Mouse (Mus musculus): ENCODE measurements around the gene Clcn3. TPM values are rescaled to one million over a fixed set of nuclear protein-coding genes. Genes with fewer than 3 reads are reported as not detected.

Gene Clcn3
- total RNA-seq, 1 experiment from 2014 or later, result 52.5 TPM

DNA sequence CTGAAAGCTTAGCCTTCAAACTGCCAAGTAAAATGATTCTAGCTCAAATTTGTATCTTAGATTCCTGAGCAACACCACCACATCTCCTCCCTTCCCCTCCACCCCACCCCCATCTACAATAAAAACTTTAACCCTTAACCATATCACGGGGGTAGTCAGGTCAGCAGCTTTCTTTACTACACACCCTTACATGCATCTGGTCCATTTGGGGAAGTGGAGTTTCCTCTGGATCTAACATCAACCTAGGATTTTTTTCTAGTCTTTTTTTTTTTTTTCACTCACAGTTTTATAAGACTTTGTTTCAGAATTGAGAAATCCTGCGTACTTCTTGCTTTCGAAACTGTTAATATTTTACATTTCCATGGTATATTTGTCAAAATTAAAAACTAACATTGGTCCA, 20.3 kb downstream of the Clcn3 start:
- ATAC-seq (replicated peaks in 1 of 2; ENCODE audit: insufficient read depth in 1 of 2, low FRiP score in 2 of 2, low TSS enrichment in 1 of 2, low read depth in 1 of 2, poor library complexity in 2 of 2, severe bottlenecking in 2 of 2), result peak in 1 of 2 experiments; percentile 39; a peak in 1 of 4 replicates

DNA sequence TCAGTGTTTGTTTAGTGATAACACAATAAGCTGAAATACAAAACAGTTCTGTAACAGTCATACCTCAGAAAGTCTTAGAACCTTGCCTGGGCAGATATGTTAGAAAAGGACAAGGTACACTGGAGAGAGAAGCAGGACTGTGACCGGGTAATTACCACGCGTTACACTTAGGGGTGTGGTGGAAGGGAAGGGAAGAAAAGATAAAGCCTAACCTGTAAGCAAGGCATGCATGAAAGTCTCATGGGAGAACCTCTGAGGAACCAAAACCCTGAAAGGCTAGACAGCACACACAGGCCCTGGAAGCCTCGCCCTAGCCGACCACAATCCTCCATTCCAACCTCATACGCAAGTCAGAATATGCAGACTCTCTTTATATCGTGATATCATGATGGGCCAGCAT, 26.3 kb downstream of the Clcn3 start:
- ATAC-seq (replicated peaks in 1 of 2; ENCODE audit: insufficient read depth in 1 of 2, low FRiP score in 2 of 2, low TSS enrichment in 1 of 2, low read depth in 1 of 2, poor library complexity in 2 of 2, severe bottlenecking in 2 of 2), result no peak; a peak in 1 of 4 replicates

DNA sequence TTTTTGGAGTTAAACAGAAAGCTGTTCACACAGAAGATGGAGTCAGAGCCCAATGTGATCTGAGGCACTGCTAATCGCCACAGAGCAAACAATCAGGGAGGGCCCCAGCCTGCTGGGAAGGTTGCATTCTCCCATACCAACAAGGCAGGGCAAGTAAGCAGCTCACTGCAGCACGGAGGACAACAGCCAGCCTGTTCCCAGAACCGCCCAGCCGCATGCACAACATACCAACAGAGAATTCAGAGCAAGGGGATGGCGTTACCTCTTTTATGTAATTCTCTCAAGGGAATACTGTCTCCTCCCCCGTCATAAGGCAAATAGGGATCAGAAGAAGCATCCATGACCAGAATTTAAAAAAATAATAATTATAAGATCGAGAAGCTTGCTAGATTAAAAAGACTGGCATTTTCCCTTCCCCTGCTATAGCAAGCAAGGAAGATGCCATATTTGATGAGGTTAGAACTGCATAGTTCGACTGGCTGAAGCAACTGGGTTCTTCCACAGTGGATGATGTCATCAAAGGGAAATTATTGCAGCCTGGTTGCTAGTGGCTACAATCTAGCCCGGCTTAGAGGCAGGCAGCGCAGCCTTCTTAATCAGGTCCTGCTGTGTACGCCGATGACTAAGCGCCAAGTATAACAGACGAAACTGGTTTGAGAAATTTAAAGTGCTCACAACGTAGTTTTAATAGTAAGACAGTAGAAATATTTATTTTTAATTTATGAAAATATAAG, 28.7 kb downstream of the Clcn3 start:
- peak; percentile 93 to 97 for ATAC-seq (replicated peaks in 1 of 2; ENCODE audit: insufficient read depth in 1 of 2, low FRiP score in 2 of 2, low TSS enrichment in 1 of 2, low read depth in 1 of 2, poor library complexity in 2 of 2, severe bottlenecking in 2 of 2)

DNA sequence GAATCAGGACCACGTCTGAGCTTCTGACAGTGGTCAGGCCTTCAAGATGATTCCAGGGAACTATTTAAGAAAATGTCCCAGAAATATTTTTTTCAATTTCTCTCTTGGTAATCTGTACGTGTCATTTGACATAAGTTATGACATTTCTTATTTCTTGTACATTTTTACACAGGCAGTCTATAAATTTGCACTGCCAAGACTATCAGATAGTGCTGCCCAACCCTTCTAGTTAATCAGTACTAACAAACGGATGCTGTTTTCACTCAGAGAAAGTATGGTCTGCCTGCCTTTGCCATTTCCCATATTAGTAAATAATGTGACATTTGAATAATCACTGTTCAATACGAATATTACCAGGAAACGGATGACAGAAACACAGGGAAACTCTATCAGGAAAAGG, 30.3 kb downstream of the Clcn3 start:
- ATAC-seq (replicated peaks in 1 of 2; ENCODE audit: insufficient read depth in 1 of 2, low FRiP score in 2 of 2, low TSS enrichment in 1 of 2, low read depth in 1 of 2, poor library complexity in 2 of 2, severe bottlenecking in 2 of 2), result no peak

DNA sequence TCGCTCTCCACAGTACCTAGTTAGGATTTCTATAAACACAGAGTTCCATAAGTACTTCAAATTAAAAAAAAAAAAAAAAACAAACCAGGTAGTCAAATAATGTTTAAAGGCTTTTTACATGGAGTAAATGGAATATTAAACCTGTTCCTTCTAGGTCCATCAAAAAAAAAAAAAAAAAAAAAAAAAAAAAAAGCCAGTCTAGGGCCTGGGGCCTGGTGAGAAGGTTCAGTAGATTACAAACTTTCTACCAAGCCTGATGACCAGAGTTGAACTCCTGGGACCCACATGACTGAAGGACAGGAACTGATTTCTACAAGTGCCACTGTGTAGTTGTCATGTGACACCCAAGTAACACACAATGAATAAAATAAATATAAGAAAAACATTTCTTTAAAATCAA, 31.3 kb downstream of the Clcn3 start:
- no peak for ATAC-seq (replicated peaks in 1 of 2; ENCODE audit: insufficient read depth in 1 of 2, low FRiP score in 2 of 2, low TSS enrichment in 1 of 2, low read depth in 1 of 2, poor library complexity in 2 of 2, severe bottlenecking in 2 of 2)

DNA sequence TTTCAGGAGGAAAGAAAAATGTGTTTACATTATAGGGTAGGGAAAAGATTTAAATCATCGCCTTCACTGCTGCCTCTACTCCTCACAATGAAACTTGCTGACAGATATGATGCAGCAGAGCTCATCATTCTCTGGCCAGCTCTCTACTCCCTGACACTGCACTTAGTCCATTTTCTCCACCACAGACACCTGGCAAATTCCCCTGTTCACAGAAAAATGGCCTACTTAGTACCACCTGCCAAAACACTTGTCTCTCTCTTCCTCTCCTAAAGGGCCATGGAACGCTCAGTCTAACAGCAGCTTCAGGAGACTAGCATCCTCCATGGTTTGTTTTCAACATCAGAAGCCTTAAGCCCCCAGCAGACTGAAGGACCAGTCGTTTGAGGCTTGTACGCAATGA, 31.8 kb downstream of the Clcn3 start:
- ATAC-seq (replicated peaks in 1 of 2; ENCODE audit: insufficient read depth in 1 of 2, low FRiP score in 2 of 2, low TSS enrichment in 1 of 2, low read depth in 1 of 2, poor library complexity in 2 of 2, severe bottlenecking in 2 of 2), result no peak

DNA sequence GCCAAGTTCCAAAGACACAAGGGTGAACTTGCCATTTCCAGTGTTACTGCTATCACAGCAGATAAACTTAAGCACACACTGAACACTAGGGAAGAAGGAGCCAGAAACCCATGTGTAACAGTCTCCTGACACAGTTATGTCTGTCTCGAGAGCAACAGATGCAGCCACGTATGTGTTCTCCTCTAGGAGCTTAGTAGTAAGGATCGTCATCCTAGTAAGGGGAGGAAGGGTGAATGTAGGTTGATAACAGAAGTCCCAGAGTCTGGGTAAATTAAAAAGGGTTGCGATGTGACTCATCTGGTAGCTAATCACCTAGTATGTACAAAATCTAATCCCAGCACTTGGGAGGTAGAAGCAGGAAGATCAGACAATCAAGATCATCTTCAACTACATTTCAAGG, 33.2 kb downstream of the Clcn3 start:
- ATAC-seq (replicated peaks in 1 of 2; ENCODE audit: insufficient read depth in 1 of 2, low FRiP score in 2 of 2, low TSS enrichment in 1 of 2, low read depth in 1 of 2, poor library complexity in 2 of 2, severe bottlenecking in 2 of 2), result no peak

DNA sequence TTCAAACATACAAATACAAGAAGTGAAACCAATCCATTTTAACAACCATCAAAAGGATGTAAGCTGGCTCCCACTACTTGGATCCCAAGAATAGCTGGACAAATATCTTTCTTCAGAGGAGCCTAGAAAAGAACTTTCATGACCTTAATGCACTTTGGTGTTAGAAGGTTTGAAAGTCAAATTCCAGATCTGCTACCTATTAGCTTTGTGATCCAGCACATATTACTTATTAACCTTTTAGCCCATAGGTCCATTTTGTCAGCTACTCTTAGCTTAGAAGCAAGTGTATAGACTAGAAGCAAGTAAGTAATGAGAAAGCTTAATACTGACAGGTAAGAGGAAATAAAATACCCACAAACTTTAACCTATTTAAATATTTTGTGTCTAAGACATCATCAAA, 35.6 kb downstream of the Clcn3 start:
- no peak for ATAC-seq (replicated peaks in 1 of 2; ENCODE audit: insufficient read depth in 1 of 2, low FRiP score in 2 of 2, low TSS enrichment in 1 of 2, low read depth in 1 of 2, poor library complexity in 2 of 2, severe bottlenecking in 2 of 2)

DNA sequence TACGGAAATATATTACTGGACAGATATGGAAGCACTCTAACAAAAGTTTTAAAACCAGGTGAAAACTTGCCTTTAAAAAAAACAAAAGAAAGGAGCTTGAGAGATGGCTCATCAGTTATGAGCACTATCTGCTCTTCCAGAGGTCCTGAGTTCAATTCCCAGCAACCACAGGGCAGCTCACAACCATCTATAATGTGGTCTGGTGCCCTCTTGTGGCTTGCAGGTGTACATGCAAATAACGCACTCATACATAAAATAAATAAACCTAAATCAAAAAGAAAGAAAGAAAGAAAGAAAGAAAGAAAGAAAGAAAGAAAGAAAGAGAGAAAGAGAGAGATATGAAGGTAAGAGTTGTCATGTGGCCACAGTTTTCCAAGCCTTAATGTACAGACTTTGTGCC, 40.2 kb downstream of the Clcn3 start:
- no peak for ATAC-seq (replicated peaks in 1 of 2; ENCODE audit: insufficient read depth in 1 of 2, low FRiP score in 2 of 2, low TSS enrichment in 1 of 2, low read depth in 1 of 2, poor library complexity in 2 of 2, severe bottlenecking in 2 of 2)

DNA sequence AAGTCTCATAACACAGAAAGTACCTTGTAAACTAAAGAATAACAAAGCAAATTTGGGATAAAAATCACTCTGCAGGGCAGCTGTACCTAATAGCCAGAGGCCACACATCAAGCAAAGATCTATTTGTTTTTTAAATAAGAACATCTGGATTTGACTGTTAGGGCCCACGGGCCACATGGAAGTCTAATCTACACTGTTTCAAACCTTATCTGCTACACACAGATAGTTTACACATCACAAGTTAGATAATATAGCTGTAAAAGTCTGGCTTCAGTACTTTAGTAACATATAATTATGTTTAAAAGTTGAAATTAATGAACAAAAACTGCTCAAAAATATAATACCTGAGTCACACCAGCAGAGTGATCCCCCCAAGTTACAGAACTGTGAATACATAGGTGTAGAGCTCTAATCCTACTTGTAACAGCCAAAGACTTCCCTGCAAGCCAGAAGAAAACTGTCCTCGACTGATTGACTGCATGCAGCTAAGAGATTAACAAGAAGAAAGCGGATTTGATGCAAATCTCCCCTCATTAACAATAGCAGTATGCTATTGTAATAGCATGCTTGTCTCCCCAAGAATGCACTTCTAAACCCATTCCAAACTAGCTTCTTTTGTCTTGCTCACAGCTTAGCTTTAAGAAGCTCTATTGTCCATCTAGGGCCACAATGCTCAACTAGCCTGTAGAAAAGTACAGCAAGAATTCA, 44.2 kb downstream of the Clcn3 start:
- no peak; a peak in 1 of 4 replicates for ATAC-seq (replicated peaks in 1 of 2; ENCODE audit: insufficient read depth in 1 of 2, low FRiP score in 2 of 2, low TSS enrichment in 1 of 2, low read depth in 1 of 2, poor library complexity in 2 of 2, severe bottlenecking in 2 of 2)

DNA sequence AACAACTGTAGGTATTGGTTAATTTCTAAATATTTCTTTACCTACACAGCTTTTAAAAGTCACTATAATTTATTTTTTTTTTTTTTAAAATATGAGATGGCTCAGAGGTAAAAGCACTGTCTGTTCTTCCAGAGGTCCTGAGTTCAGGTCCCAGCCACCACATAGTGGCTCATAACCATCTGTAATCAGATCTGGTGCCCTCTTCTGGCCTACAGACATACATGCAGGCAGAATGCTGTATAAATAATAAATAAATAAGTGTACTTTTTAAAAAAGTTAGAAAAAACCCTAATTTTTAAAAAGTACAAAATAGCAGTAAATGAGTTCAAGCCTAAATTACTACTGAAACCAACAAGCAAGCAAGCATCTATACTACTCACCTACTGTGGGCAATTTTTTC, 49.5 kb downstream of the Clcn3 start:
- ATAC-seq (replicated peaks in 1 of 2; ENCODE audit: insufficient read depth in 1 of 2, low FRiP score in 2 of 2, low TSS enrichment in 1 of 2, low read depth in 1 of 2, poor library complexity in 2 of 2, severe bottlenecking in 2 of 2), result no peak

DNA sequence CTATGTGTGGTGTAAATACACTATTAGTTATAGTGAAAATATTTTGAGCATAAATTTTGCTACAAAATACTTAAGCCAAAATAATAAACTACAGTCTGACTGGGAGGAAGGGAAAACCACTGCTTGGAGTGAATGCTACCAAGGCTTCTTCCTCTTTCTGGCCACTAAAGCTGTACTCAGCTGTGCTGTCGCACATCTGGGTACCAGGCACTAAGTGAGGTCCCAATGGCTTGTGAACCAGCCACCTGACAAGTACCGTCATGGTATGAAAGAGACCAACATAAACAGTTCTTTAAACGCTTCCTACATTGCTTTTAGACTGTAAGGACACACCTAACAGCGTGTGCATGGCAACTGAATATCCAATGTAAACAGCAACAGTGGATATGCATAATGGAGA, 62.9 kb downstream of the Clcn3 start:
- ATAC-seq (replicated peaks in 1 of 2; ENCODE audit: insufficient read depth in 1 of 2, low FRiP score in 2 of 2, low TSS enrichment in 1 of 2, low read depth in 1 of 2, poor library complexity in 2 of 2, severe bottlenecking in 2 of 2), result peak; percentile 88 to 90

DNA sequence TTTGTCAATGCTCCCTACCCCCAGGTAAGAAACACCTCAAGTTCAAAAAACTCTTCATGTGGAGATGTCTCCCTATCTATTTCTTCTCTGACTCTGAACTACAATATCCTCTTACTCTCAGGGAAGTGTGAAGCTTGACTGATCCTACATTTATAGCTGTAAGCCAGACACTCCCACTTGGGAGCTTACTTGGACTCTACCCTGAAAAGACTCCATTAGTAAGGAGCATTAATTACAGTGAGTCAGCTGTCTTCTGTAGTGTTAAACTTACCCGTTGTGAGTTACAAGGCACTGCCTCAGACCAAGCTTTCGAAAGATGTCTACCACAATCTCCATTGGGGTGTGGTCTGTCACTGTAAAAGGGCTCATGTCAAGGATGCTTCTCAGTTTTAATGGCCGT, 64.0 kb downstream of the Clcn3 start:
- no peak for ATAC-seq (replicated peaks in 1 of 2; ENCODE audit: insufficient read depth in 1 of 2, low FRiP score in 2 of 2, low TSS enrichment in 1 of 2, low read depth in 1 of 2, poor library complexity in 2 of 2, severe bottlenecking in 2 of 2)

DNA sequence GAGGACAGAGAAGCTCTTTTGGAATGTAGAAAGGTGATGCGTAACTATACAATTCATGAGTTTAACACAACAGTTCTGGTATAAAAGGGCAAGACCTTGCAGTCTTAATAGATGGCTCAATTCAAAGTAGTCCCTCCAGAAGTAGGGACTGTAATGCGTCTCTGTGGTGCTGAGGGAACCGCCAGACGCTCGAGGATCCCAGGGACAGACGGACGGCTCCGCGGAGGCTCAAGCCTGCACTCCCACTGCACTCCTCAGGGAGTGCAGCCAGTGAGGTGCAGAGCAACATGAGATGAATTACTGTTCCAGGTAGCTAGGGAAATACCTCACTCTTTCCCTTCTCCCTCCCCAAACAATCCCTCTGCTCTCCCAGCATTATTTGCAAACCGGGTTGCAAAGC, 70.5 kb downstream of the Clcn3 start:
- ATAC-seq (replicated peaks in 1 of 2; ENCODE audit: insufficient read depth in 1 of 2, low FRiP score in 2 of 2, low TSS enrichment in 1 of 2, low read depth in 1 of 2, poor library complexity in 2 of 2, severe bottlenecking in 2 of 2), result no peak

DNA sequence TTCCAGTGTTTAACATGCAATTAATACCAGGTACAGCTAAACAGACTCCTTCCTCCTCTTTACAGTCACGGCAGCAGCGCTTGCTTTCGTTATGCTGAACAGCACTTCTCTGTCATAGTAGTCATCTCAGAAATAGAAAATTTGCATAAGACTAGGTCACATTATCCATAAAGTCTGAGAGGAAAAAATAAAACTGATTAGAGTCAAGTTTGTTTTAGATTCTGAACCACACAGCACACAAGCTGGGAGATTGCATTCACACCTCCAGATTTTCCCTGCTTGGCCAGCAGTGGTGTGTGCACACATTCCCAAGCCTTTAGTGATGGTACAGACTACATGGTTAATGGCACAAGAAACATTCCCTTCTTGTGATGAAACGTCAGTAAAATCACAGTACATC, 71.0 kb downstream of the Clcn3 start:
- no peak for ATAC-seq (replicated peaks in 1 of 2; ENCODE audit: insufficient read depth in 1 of 2, low FRiP score in 2 of 2, low TSS enrichment in 1 of 2, low read depth in 1 of 2, poor library complexity in 2 of 2, severe bottlenecking in 2 of 2)

DNA sequence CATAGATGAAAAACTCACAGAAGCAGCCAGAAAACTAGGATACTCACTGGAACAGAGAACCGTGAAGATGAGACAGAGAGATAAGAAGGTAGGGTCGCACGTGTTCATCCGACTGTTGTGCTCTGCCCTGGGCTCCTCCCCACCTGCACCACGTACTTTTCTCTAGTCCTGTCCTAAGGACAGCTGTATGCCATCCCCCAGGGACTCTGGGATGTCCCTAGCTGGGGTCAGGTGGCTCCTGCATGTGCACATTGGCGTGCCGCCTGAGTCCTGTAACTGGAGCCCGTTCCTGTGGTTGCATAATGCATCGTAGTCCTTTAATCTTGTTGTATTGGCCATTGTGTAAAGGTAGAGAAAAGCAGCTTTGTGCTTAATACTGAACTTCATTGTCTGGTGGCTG, 83.0 kb downstream of the Clcn3 start:
- ATAC-seq (replicated peaks in 1 of 2; ENCODE audit: insufficient read depth in 1 of 2, low FRiP score in 2 of 2, low TSS enrichment in 1 of 2, low read depth in 1 of 2, poor library complexity in 2 of 2, severe bottlenecking in 2 of 2), result no peak

DNA sequence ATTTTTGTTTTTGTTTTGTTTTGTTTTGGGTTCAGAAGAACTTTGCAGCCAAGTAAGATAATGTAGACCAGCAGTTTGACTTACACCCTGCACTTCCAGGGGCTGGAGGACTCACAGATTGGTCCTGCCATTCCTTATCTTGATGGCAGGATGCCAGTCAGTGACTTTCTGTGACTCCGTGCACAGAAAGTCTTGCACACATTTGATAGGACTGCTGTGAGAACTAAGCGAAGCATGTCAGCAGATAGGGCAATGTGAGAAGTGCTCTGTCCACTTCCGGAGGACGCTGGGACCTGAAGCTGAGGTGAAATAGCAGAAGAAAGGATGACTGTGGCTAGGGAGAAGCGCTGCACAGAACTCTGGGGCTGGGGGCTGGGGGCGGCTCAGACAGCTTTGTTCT, 87.2 kb downstream of the Clcn3 start:
- ATAC-seq (replicated peaks in 1 of 2; ENCODE audit: insufficient read depth in 1 of 2, low FRiP score in 2 of 2, low TSS enrichment in 1 of 2, low read depth in 1 of 2, poor library complexity in 2 of 2, severe bottlenecking in 2 of 2), result peak in 1 of 2 experiments; percentile 31; a peak in 1 of 4 replicates

DNA sequence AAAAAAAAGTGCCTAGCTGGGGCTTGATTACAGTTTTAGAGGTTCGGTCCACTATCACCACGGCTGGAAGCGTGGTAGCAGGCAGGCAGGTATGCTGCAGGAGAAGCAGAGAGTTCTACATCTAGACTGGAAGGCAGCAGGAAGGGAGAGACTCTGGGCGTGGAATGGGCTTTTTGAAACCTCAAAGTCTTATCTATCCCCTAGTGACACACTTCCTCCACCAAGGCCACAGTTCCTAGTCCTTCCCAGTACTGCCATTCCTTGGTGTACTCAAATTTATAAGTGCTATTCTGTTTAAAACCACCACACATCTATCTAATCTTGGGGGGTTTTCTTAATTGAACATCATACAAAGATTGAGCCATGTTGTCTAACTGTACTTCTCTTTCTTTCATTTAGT, 91.3 kb downstream of the Clcn3 start:
- no peak for ATAC-seq (replicated peaks in 1 of 2; ENCODE audit: insufficient read depth in 1 of 2, low FRiP score in 2 of 2, low TSS enrichment in 1 of 2, low read depth in 1 of 2, poor library complexity in 2 of 2, severe bottlenecking in 2 of 2)

DNA sequence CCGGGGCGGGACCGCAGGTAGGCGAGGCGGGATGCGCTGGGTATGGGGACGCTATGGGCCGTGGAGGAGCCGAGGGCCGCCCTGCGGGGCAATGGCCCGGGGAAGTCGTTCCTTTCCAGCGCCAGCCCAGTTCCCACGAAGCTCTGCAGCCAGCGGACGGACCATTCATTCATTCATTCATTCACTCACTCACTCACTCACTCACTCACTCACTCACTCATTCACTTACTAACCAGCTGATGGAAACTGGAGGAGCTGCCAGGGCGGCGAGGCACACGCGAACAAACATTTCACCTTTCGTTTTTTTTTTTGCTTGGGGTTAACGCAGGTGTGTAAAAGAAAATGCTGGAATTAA, 92.6 kb downstream of the Clcn3 start:
- ATAC-seq (replicated peaks in 1 of 2; ENCODE audit: insufficient read depth in 1 of 2, low FRiP score in 2 of 2, low TSS enrichment in 1 of 2, low read depth in 1 of 2, poor library complexity in 2 of 2, severe bottlenecking in 2 of 2), result no peak

Data from hematopoietic stem cell, adult 5-6 weeks (primary cell).